Mouse (Mus musculus) kidney, postnatal 14 days (tissue): ENCODE measurements at regions not wholly inside any gene's neighbourhood (a gene's known extent, or its start where the extent isn't known, plus 50 kb on each side); places are given as distances from the start of the nearest gene placed in this dataset.
"Not testable (repeated sequence)": the region's sequence is repeated elsewhere in the genome, so short reads cannot be mapped to it uniquely, and the experiment has no call there.

Experiments used
- DNase-seq: peaks from one replicate; pipeline ENCODE4 v3.0.0; 2022; ENCODE audit warnings: mixed read lengths

- not testable (repeated sequence) for DNase-seq
These were observed 97.7 kb upstream of the Zcchc13 start for GRCm38 (mm10) chrX:103532620-103533199.

DNA sequence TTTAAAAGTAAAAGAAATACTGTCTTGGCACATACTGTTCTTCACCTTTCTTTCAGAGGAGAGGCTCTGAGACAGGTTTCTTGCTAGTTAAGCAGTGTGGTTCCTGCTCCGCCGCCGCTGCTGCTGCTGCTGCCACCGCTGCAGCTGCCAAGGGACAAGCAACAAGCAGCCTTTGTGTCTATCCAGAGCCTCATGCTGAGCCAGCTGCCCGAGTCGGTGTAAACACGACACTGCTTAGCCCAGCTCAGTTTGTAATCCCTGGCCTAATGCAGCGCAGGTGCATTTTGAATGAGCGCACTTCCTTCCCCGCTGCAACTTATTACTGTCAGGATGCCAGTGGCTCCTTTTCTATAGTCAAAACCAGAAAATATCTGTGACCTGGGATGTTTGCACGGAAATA lies 97.1 kb upstream of the Zcchc13 start:
- no peak for DNase-seq

DNA sequence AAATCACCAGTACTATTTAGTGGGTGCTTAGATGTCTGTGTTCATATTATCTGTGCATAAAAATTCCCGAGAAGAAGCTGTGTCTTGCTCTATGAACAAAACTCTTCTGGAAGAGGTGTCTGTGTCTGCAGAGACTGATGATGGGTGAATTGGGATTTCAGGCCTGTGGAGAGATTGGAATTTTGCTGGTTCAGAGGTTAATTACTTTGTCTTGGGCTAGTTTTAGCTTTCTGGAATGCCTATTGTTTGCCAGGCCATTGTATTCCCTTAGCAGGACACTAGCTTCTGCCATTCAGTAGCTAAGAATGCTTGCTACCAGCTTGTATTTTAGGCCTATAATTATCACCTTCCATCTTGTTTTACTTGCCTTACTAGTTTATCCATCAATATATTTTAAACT lies 96.6 kb upstream of the Zcchc13 start:
- no peak for DNase-seq

DNA sequence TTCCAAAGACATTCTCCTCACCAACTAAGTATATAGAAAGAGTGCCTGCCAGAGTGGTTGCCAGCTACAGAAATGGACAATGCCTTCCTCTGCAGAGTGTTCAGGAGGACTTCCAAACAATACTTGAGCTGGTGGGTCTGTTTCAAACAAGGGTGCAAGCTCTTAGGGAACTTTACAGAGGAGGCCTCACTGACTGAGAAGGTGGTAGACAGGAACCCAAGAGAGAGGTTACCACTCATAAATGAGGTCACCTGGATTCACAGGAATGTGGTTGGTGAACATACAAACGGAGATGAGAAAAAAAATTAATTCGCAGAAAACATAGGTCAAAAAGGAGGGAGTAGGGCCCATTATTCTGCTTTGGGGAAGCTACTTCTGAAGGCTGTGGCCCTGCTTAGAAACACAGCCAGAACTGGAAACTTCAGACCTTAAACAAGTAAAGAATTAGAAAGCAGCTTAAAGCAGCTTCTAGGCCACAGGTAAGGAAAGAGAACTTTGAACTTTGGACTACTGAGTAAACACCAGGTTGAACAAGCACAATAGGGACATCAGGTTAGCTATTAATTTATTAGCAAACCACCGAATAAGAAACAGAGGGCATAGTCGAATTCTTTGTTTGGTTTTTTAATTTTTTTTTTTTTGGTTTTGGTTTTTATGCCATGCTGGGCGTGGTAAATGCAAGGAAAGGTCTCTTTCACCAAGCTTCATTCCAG lies 83.7 kb upstream of the Zcchc13 start:
- DNase-seq: peak; percentile 13

- DNase-seq: peak; percentile 50
These were observed 79.1 kb upstream of the Zcchc13 start for GRCm38 (mm10) chrX:103551304-103551703.

DNA sequence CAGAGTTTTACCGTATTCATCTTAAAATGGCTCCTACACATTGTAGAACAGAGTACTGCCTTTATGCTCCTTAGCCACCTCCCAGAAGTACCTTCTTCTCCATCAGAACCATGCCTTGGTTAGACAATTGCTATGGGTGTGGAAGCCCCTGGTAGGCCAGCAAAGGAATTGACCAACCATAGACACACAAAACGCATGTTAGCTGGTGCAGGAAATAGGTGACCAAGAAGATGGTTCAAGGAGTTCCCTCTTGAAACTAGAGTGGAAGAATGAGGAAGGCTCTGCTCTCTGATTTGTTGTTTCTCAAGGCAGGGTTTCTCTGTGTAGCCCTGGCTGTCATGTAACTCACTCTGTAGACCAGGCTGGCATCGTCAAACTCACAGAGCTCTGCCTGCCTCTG lies 77.2 kb upstream of the Zcchc13 start:
- no peak for DNase-seq

DNA sequence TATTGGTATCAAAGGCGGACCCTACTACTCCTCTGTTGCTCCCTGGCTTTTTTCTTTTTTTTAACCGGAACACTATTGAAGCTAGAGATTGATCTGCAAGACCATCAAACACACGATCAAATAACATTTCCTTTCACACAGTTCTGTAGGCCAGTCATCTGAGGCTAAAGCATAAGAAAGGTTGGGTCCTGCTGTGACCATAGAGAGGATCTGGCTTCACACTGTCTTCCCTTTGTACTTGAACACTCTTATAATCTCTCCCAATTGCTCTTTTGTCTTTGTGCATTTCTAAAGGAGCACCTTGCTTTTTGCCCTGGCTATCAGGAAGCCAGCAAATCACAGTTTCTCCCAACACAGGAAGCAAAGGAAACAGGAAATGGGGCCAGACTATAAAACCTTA lies 76.8 kb upstream of the Zcchc13 start:
- DNase-seq: no peak

GRCm38 (mm10) chrX:103555041-103555986 lies 75.1 kb upstream of the Zcchc13 start:
- not testable (repeated sequence) for DNase-seq

DNA sequence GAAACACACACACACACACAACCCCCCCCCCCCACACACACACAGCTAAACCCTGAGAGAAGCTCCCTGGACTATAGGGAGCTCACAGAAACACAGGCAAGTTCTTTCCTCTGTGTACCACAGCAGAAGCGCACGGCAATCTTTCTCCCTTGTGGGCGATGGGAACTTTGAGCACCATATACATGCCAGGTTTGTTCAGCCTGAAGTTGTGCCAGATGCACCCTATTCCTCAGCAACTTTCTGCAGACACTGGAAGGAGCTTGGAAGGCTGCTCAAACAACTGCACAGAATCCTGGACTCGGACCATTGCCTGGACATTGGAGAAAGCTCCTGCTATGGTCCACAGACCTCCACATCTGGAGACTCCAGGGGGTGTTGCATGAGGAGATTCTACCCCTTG lies 74.3 kb upstream of the Zcchc13 start:
- DNase-seq: no peak

DNA sequence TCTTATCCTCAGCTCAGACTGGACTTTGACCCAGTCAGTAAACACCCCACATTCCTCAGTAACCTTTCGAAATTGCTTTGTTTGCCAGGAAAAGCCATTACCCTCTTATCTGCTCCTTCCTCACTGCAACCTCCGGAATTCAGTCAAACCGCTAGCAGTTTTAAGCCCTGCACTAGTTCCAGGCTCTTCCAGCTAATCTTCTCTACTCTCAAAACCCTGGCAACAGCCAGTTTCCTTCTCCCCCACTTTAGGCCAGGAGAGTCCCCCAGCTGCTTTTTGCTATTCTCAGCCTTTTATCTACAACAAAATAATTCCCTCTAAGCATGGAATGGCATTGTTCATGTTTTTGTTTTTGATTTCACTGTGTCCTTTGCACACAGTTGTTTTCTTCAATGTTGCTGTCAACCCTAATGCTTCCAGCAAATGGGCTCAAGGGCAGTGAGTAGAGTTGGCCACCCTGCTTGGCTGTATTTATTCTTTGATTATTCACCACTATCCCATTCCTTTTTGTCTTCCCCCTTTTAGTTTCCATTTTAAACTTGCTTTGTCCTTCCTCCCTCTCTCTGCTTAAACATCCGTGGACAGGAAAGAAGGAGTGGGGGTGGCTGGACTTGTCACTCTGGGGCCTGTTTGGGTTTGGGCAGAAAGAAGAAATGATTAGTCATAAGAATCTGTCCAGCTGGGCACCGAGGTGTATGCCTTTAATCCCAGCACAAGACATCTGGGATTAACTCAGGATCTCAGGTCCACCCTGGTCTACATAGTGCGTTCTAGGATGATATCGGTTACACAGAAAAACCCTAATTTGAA lies 73.5 kb upstream of the Zcchc13 start:
- DNase-seq: peak; percentile 13

- no peak for DNase-seq
These were observed 72.9 kb upstream of the Zcchc13 start for GRCm38 (mm10) chrX:103557496-103557895.

GRCm38 (mm10) chrX:103563531-103564246 lies 66.7 kb upstream of the Zcchc13 start:
- peak; percentile 68 for DNase-seq

GRCm38 (mm10) chrX:103573344-103573743 lies 57.0 kb upstream of the Zcchc13 start:
- DNase-seq: no peak

DNA sequence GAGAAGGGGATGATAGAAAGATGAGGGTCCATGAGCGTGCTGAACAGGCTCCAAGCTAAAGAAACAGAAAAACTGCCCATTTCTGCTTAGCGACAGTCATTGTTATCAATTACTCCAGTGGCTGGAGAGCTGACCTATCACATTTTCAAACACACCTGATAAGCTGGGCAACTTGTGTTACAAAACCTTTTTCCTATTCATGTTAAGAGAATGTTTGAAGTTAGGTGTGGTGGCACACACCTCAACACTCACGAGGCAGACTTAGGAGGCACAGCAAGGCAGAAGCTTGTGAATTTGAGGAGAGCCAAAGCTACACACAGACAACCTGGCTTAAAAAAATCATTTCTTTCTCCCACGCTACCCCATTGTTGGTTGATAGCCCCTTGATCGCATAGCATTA lies 50.9 kb upstream of the Zcchc13 start:
- DNase-seq: no peak
